Mouse (Mus musculus): ENCODE measurements around the gene 1190005I06Rik.

Gene 1190005I06Rik

DNA sequence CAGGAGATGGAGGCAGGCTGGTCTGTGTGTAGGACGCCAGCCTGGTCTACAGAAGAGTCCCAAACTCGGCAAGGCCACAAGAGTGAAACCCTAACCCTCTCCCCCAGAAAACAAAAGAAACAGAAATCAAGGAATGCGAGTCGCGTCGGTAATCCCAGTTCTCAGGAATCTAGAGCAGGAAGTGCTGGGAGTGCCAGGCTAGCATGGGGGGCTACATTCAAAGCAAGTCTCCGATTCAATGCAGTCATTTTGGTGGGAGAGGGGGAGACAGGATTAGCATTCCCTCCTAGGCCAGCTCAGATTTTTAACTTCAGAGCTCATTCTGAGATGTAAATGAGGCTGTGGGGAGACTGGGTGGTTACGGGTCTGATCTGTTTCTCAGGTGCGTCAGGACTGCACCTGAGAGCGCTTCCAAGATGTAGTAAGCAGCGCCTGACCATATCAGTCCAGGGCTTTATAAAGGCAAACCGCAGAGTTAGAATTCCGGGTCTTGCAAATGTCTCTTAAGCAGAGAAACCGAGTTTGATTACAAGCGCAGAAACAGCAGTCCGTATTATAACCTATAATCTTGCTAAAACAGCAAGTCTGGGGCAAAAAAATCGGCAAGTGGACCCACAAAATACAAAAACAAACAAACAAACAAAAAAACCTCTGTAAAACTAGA is 19.5 kb upstream of the 1190005I06Rik start:
- DNase-seq, result no peak

DNA sequence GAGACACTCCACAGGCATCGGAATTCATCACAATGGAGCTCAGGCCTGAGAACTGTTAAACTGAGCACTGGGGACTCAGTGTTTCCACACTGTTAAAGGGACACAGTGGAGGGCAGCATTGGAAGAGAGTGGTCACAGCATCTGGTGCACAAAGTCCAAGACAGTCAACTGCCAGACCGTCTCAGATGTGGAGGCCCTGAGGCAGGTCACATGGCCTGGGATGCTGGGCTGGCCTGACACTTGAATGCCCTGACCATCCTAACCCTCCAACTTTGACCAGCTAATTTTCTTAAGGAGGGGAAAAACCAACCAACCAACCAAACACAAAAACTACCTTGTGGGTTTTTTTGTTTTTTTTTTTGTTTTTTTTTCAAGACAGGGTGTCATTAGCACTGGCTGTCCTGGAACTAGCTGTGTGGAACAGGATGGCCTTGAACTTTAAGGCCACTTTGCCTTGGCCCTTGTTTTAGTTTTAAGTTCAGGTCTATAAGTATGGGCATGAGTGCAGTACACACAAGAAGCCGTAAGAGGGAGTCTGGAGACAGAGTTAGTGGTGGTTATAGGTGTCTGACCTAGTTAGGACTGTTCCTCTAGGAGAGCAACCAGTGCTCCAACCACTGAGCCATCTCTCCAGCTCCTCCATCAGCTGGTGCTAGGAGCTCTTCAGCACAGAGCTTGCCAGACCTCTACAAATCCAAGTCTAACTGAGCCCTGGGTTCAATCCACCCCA is 18.5 kb upstream of the 1190005I06Rik start:
- DNase-seq, result no peak

DNA sequence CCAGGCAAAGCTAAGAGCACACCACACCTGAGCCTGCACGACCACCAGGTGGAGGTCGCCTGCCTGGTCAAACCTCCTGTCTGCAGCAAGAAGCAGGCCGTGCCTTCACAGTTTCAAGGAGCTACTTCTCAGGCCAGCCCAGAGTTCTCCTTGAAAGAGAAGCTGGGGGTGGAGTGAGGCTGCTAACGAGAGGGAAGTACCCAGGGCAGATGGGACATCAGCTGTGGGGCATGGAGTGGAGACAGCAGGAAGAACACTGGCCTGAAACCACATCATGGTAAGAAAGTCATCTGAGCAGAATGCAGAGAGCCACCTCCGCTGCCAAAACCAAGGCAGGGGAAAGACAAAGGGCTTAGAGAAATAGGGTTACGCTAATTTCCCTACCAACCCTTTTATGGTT is 17.1 kb upstream of the 1190005I06Rik start:
- DNase-seq, result no peak

DNA sequence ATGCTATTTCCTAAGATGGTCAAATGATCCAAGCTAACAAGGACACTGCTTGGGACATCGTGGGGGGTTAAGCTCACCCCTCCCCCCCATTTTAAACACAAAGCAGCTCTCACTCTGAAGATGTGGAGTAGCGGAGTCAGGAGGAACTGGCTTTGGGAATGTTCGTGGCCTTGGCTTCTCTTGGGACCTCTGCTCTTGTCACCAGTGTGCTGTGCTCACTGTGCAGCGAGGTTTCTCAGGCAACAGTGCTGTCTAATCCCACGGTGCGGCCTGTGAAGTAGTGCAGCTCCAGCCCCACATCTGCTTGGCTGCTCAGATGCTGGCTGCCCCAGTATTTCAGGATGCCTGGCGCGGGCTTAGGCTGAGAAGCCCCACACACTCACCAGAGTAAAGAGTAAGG is 10.0 kb upstream of the 1190005I06Rik start:
- no peak for DNase-seq

DNA sequence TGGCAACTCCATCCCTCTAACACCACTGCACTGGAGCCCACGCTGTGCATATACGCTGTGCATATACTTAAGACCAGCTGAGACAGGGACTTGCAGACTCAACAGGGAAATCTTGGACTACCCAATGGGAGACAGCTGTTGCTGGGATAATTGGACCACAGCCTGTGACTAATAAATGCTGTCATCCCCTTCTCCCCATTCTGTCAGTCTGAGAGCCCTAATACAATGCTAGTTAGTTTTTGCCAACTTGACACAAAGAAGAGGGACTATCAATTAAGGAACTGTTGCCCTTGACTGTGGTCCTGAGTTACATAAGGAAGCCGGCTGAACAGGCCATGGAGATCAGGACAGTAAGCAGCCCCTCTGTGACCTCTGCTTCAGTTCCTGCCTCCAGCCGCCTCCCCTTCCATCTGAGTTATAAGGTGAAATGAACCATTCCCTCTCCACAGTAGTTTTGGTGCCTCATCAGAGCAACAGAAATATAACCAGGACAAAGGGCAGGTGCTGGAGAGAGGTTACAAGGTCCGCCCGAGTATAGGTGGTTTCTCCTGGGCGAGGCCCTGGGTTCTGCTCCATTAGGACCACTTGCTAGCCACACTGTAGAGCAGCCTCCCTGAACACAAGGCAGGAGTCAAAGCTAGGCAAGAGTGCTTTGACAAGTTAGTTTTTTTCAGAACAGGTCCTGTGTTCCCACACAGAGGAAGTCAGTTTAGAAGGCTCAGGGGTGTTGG is 9.1 kb upstream of the 1190005I06Rik start:
- DNase-seq, result no peak

DNA sequence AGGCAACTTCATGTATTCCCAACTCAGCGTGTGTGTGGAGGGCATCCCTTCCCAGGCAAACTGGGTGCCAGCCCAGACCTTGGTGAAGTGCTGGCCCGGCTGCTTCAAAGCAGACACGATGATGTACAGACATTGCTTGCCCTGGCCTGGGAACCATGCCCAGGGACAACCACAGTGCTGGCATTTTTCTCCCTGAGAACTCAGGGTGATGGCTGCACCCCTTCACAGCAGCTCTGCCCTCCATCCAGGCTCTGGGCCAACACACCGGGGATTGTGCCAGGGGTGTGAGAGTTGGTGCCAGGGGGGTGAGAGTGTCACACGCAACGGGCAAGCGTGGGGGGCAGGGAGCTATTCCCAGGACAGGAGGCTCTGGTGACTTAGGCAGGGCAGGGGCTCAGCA is 2.8 kb downstream of the 1190005I06Rik start:
- no peak for DNase-seq

DNA sequence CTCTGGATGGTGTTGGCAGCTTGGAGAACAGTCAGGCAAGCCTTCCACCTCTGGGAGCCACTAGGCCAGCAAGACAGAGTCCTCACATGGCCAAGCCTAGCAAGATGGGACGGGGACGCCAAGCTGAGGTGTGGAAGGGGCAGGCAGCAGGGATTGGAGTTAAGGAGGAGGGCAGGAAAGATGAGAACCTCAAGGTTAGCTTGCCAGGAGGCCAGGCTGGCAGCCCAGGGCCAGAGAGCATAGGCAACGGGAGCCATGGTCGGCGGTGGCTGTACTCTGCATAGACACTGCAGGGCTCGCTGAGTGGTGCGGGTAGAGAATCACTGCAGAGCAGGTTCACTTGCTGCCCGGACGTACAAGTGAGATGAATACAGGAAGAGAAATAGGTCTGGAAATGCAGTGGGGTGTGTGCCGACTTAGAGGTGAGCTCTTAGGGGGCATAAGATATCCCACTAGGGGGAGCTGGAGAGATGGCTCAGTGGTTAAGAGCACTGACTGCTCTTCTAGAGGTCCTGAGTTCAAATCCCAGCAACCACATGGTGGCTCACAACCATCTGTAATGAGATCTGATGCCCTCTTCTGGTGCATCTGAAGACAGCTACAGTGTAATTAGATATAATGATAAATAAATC is 5.3 kb downstream of the 1190005I06Rik start:
- no peak for DNase-seq

DNA sequence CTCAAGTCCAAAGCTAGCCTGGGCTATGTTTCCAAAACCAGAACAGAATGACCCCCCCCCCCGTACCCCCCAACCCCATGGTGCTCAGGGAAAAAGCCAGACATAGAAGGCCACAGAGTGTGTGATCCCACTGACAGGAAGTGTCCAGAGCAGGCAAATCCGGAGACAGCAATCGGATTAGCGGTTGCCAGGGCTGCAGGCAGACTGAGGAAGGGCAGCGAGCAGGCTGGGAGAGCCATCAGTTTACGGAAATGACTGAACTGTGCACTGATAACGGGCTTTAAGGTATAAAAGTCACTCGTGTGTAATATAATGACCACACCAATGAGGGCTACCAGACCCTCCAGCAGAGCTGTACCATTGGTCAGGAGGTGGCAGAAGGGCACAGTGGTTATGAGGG is 6.2 kb downstream of the 1190005I06Rik start:
- DNase-seq, result no peak

DNA sequence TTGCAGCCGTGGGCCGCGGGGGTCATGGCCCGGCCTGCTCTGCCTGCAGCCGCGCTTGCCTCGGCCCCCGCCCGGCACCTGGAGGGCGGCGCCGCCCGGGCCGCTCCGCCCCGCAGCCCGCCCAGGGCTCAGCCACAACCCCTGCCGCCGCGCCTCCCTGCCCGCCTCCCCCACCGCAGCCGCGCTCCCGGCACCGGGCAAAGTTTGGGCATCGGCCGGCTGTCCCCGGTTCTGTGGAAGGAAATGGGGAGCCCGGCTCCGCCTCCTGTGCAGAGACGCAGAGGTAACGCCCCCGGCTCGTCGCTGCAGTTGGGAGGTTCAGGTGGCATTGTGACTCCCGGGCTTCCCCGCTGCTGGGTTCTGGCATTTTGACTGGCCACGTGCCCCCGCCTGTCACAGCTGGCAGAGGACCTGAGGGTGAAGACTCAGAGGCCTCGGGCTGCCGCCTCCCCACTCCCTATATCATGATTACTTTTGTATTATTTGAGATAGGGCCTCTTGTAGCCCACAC is 13.0 kb downstream of the 1190005I06Rik start:
- DNase-seq, result peak; percentile 68 to 81

DNA sequence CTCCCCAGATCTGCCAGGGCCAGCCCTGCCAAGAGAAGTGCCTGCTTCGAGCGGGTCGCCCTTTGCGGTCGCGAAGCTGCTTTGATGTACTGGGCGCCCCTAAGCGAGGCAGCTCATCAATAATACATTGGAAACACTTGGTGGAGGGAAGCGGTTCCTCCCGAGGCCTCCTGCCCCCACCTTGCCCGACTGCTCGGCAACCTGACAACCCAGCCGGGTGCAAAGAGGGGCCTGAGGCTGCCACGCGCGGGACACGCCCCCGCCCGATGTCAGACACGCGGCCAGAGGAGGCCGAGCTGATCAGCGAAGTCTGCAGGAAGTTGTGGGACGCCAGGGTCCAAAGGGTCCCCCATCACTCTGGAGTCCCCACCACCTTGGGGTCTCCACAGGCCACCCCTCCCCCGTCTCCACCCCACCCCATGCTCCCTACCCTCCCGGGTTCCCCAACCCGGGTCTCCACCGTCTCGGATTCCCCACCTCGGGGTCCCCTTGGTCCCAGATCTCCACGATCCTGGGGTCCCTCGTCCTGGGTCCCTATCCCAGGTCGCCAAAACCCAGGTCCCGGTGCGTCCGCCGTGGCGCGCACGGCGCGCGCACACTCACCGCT is 13.7 kb downstream of the 1190005I06Rik start:
- DNase-seq, result peak; percentile 18 to 36

DNA sequence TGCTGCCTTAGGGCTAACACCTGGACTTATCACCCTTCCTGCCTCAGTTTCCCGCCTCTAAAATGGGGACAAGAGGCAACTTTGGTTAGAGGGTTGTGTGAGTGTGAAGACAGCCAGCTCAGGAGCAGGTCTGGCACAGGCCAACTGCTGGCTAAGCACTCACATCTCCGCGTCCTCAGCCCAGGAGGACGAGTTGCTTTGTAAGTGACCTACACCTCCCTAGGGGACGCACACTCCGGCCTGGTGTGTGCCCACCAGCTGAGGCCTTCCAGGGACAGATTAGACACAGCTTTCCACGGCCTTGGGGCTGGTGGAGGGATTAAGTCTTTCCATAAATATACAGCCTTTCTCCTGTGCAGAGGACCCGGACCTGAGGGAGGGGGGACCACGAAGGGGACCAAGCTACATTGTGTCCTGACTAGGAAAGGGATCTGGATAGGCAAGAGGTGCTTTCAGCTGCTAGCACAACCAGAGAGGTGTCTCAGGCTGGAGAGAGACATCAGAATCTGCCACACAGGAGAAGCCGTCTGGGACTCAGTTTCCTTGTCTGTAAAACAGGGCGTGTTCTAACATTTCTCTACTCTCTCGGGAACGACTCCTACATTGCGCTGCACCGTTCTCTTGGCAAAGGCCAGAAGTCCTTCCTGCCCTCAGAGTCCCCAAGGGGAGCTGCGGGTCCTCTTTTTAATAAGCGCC is 14.3 kb downstream of the 1190005I06Rik start:
- DNase-seq, result no peak

DNA sequence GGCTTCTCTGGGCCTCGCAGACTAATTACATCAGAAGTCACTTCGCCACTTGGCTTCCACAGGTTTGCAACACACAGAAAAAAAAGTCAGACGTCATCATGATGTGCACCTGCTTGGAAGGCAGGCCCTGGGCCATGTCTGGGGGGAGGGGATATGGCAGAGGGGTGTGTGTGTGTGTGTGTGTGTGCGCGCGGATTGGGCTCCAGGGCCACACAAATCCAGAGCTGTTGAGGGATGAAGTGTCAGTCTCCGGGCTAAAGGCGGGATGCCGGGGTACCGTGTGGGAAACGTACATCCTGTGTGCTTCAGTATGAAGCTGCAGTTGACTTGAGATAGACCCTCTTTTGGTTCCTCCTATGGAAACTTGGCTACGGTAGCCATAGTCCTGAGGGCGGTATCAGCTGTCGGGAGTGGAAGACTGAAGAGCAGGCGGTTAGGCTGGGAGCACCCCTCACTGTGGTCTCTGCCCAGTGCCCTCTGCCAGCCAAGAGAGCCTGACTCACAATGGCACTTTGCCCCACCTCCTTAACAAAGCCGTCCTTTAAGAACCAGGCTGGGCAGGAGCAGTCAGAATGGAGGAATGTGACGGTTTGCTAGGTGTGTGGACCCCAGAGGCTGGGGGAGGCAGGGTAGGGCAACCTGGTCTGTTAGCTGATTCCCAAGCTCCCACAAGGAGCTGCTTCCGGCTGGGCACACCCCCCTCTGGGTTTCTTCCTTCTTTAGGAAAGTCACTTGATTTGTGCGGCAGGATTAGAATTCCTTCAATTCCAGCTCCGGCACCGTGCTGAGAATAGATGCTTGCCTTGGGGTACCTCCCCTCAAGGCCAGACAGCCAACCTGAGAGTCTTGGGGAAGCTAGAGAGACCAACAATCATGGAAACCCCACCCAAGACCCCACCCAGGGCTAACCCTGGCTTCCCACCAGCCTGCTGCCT is 15.7 kb downstream of the 1190005I06Rik start:
- DNase-seq, result no peak

DNA sequence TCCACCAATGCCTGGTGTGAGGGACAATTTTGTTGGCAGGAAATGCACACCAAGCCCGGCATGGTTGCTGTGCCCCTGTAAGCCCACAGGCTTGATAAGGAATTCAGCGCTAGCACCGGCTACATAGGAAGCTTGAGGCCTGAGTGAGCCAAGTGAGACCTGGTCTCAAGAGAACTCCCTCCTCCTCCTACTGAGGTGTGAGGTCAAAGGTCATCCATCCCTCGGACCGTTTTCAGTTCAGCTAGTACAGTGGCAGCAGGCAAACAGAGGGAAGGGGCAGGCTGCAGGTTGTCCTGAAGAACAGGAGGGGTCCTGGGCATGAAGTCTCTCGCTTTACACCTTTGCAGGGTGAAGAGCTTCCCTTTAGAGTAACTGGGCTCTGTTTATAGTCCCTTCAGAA is 16.6 kb downstream of the 1190005I06Rik start:
- DNase-seq, result no peak

DNA sequence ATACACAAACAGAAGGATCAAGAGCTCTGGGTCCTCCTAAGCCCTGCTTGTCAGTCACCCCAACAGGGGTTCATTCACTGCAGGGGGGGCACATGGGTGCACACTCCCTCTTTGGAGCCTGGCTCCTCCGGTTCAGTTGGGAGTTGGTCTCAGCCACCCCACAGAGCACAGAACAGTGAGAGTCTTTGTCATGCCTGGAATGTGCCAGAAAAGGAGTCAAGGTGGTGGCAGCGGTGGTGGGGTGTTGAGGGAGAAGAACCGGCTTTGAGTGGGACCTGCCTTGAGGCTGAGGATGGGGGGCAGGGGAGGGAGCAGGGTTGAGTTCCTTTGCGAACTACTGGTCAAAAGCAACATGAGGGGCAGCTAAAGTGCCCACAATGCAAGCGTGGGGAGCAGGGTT is 17.4 kb downstream of the 1190005I06Rik start:
- DNase-seq, result no peak

DNA sequence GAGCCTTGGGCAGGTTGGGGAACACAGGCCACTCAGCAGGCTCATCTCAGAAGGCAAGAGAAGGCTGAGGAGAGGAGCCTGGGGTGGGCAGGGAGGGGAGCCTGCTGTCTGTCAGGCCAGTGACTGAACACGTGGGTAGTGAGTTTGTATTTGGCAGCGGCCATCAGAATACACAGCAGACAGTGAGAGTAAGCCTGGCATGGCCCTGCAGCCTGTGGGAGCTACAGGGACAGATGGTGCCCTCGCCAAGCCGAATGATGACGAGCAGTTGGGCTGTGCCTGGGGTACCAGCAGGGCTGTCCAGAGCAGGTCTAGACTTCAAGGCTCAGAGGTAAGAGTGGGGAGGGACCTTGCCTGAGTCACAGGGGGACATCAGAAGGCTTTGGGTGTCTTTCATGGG is 20.1 kb downstream of the 1190005I06Rik start:
- DNase-seq, result no peak

DNA sequence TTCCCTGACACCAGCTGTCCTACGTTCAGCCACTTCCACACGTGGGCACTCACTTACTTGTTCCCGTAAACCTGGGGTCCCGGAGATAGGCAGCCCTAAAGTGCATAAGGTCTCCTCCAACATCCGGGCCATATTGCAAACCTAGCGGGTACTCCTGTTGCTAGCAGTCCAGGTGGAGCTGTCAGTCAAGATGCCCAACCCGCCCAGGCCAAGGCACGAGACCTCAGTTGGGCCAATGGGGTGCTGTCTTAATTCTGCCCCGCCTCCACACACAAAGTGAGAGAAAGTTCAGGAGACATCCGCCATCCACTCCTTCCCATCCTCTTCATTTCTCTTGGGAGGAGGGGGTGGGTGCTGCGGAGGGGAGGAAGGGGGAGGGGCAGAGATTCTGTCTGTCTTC is 21.0 kb downstream of the 1190005I06Rik start:
- no peak for DNase-seq

DNA sequence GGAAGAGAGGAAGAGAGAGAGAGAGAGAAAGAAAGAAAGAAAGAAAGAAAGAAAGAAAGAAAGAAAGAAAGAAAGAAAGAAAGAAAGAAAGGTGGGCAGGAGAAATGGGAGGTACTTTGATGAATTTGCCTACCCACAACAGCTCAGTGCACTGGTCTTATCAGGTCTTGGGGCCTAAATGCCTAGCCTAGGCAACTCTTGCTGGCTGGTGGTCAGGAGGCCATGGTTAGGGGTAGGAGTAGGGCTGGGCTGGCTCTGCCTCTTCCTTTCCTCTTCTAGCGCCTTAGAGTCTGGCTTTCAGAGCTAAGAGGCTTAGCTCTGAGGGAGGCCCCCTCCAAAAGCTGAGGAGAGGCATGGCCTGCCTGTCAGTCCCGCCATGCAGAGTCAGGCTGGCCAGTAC is 23.8 kb downstream of the 1190005I06Rik start:
- DNase-seq, result no peak

DNA sequence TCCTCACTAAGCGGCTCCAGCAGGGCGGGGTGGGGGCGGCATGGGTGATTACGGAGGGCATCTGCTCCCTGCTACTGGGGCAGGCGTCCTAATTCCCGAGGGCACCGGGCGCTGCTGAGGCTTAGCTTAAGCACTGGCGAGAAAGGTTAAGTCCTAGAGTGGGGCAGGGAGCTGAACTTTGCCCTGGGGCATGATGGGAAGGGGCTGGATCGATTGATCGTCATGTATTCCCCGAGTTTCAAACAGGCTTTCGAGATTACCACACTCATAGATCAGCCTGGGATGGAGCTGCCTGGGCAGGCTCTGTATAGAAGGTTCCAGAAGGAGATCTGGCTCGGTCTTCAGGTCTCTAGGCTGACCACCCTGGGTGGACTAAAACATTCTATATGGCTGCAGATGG is 25.3 kb downstream of the 1190005I06Rik start:
- no peak for DNase-seq

DNA sequence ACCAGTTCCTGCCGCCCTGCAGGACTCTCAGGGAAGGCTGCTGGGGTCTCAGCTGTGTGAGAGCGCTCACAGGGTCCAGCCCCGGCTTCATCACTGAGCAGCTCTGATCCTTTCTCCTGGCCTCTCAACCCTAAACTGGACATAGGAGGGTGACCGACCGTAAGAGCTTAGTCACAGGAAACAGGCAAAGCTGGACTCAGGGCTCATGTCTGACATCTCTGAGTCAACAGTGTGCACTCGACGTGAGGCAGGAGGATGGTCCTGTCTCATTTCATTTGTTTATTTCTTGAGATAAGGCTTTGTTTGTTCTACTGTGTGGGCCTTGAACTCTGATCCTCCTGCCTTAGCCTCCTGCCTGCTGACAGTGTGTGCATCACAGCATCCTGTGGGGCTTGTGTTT is 27.0 kb downstream of the 1190005I06Rik start:
- DNase-seq, result no peak

DNA sequence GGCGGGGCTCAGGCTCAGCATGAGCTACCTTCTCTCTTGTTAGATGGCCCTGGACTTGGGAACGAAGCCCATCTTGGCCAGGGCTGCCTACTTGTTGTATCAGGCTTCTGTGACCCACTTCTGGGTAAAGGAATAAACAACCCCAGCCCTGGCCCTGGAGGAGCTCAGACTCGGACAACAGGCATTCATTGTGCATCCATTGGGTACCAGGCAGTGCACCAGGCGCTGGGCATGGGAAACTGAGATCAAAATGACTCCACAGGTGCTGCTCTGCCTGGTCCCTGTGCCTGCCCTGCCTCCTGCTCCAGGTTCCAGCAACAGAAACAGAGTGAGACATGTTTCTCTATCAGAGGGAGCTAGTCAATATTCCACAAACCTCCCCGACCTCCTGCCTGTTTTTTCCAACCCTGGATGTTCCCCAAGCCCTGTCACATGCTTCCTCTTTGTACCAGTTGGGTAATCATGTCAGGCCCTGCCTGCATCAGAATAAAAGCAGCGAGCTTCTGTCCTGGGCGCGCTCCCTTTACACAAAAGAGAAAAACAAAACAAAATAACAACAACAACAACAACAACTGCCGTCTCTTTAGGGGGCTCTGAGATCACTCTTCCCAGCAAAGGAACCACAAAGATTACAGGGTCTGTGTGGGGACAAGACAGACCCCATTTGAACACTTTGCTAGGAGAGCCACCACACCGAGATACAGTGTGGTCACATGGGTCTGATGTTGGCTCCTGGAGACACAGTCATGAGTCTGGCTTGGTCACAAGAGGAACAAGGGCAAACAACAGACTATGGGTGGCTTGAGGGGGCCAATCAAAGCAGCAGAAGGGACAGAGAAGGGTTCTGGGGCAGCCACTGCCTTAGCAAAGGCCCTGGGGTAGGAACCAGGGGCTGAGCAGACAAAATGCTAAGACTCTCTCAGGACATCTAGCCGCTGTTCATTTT is 27.9 kb downstream of the 1190005I06Rik start:
- DNase-seq, result no peak

Data from thymus, postnatal 36 days (tissue).